Mouse (Mus musculus): ENCODE data around the gene Rbm5. TPM values are rescaled to one million over a fixed set of nuclear protein-coding genes. Genes with fewer than 3 reads are reported as not detected.

Gene Rbm5
- polyA plus RNA-seq (2014; fragmentation: Nextera tagmentation; extraction: Ambion mirVana) = 198 and 206 TPM in 2 replicates

DNA sequence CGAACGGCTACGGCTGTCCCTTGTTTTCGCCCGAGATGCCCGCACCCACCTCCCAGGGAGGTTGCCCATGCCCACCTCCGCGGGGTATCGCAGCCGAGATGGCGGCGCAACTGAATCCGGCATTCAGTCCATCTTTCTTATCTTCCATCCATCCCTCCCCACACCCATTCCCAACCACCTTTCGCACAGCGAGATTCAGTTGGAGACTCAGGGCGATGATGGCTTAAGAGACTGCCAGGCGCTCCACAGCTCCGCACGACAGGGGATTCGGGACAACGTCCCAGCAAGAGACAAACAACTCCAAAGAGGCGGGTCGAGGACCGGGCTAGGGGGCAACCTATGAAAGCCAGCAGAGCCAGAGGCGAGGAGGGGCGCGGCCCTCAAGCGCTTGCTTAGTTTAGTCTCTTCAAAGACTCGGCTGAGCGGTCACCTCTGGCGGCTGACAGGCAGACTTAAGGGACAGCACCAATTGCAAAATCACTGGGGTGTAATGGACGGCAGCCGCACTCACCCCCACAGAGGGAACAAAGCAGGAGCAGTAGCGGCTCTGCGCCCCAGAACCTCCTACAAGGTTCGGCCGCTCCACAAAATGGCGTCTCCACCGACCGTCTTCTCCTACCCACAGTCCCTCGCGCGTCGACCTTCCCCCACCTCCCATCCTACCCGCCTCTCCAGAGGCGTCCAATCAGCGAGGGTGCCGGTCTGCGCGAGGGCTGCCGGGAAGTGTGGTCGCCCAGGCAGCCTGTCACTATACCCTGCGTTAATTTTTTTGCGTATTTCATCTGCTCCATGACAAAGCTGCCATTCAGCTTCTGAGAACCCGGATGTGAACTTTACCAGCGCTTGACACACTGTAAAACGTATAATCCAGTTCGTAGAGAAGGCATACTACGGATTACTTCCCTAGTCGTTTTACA, at the start of gene Rbm5:
Gene Rbm5 (minus strand): TSS at position 623 of the 917 bp plus-strand sequence.
- no peaks in the 10 kb centered on the region for H3K27me3 ChIP-seq (ENCODE audit: control insufficient read depth, insufficient read depth, low read length)
- H3K4me1 ChIP-seq (replicated peaks; ENCODE audit: control insufficient read depth, insufficient read depth, low read length) = no peaks in the 10 kb centered on the region
- WGBS = under 1% methylated on average over 60 of the region's 60 CpGs
- H3K4me2 ChIP-seq (ENCODE audit: low read depth, low read length, severe bottlenecking) = peak within 1 kb of the TSS; percentile 57
- peak; percentile 100 for ATAC-seq (replicated peaks; ENCODE audit: low FRiP score)
- peak; percentile 96 for DNase-seq (ENCODE audit: low spot score)
- peak within 1 kb of the TSS; percentile 74 for H3K27ac ChIP-seq (ENCODE audit: low read depth, low read length)
- no peaks in the 10 kb centered on the region for H3K9me3 ChIP-seq (ENCODE audit: control insufficient read depth, low read length)
- peak within 1 kb of the TSS; percentile 98 for H3K9ac ChIP-seq (ENCODE audit: low read length)
- peak within 1 kb of the TSS; percentile 96 for H3K4me3 ChIP-seq (ENCODE audit: low read depth, low read length)
- H3K36me3 ChIP-seq (ENCODE audit: control insufficient read depth, insufficient read depth, low read length) = peaks cover 9% of the 10 kb centered on the region; the same call in 1 of the 2 replicates

- WGBS = 89% methylated on average over 1 of the region's 1 CpGs
- Histone ChIP-seq H3K36me3 (ENCODE audit: control insufficient read depth, insufficient read depth, low read length) (no peaks in the 10 kb centered on the region; the same call in 1 of the 2 replicates), H3K9me3 (ENCODE audit: control insufficient read depth, low read length) (no peaks in the 10 kb centered on the region), H3K9ac (ENCODE audit: low read length) (no peak overlapping the region), H3K4me2 (ENCODE audit: low read depth, low read length, severe bottlenecking) (no peak overlapping the region), H3K4me1 (replicated peaks; ENCODE audit: control insufficient read depth, insufficient read depth, low read length) (no peaks in the 10 kb centered on the region), H3K27me3 (ENCODE audit: control insufficient read depth, insufficient read depth, low read length) (no peaks in the 10 kb centered on the region), H3K27ac (ENCODE audit: low read depth, low read length) (no peak overlapping the region), H3K4me3 (ENCODE audit: low read depth, low read length) (no peak overlapping the region)
- DNase-seq (ENCODE audit: low spot score) (no peak), ATAC-seq (replicated peaks; ENCODE audit: low FRiP score) (no peak)
Observed at GRCm38 (mm10) chr9:107812132-107812531, 41.3 kb upstream of the Rbm5 start.

DNA sequence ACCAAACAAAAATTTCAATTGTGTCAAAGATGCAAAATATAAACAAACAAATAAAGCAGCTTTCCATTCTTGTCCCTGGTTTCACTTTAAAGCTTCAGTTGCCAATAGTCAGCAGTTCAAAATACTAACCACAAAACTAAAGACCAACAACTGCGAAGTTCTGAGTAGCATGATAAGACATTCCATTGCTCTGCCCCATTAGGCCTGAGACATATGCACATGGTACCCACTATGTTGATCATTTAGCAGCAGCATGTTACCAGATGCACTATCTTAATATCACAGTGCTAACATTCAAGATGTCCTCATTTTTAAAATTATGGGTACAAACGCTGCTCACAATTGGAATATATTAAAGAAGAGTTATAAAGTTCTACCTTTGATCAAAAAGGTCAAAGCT, 40.2 kb upstream of the Rbm5 start:
- WGBS = 93% methylated on average over 2 of the region's 2 CpGs
- no peak overlapping the region for H3K4me2 ChIP-seq (ENCODE audit: low read depth, low read length, severe bottlenecking)

GRCm38 (mm10) chr9:107791714-107792113, 20.9 kb upstream of the Rbm5 start:
- WGBS = 88% methylated on average over 6 of the region's 6 CpGs
- H3K4me1 ChIP-seq (replicated peaks; ENCODE audit: control insufficient read depth, insufficient read depth, low read length) = no peaks in the 10 kb centered on the region
- no peak overlapping the region for H3K9ac ChIP-seq (ENCODE audit: low read length)
- H3K27me3 ChIP-seq (ENCODE audit: control insufficient read depth, insufficient read depth, low read length) = no peaks in the 10 kb centered on the region
- ATAC-seq (replicated peaks; ENCODE audit: low FRiP score) (no peak), DNase-seq (ENCODE audit: low spot score) (no peak)
- H3K36me3 ChIP-seq (ENCODE audit: control insufficient read depth, insufficient read depth, low read length) = peaks cover 7% of the 10 kb centered on the region; the same call in 1 of the 2 replicates
- no peak overlapping the region for H3K4me2 ChIP-seq (ENCODE audit: low read depth, low read length, severe bottlenecking)
- no peak overlapping the region for H3K27ac ChIP-seq (ENCODE audit: low read depth, low read length)
- H3K4me3 ChIP-seq (ENCODE audit: low read depth, low read length) = no peak overlapping the region
- H3K9me3 ChIP-seq (ENCODE audit: control insufficient read depth, low read length) = no peaks in the 10 kb centered on the region

More for the DNA sequence above, 40.2 kb upstream of the Rbm5 start:
- Histone ChIP-seq H3K9me3 (ENCODE audit: control insufficient read depth, low read length) (no peaks in the 10 kb centered on the region), H3K4me1 (replicated peaks; ENCODE audit: control insufficient read depth, insufficient read depth, low read length) (no peaks in the 10 kb centered on the region), H3K36me3 (ENCODE audit: control insufficient read depth, insufficient read depth, low read length) (no peaks in the 10 kb centered on the region; the same call in 1 of the 2 replicates), H3K27me3 (ENCODE audit: control insufficient read depth, insufficient read depth, low read length) (no peaks in the 10 kb centered on the region), H3K27ac (ENCODE audit: low read depth, low read length) (no peak overlapping the region), H3K4me3 (ENCODE audit: low read depth, low read length) (no peak overlapping the region), H3K9ac (ENCODE audit: low read length) (no peak overlapping the region)
- DNase-seq (ENCODE audit: low spot score) (no peak), ATAC-seq (replicated peaks; ENCODE audit: low FRiP score) (no peak)

GRCm38 (mm10) chr9:107782536-107783203, 11.9 kb upstream of the Rbm5 start:
- H3K4me3 ChIP-seq (ENCODE audit: low read depth, low read length) = no peak overlapping the region
- H3K36me3 ChIP-seq (ENCODE audit: control insufficient read depth, insufficient read depth, low read length) = peaks cover 8% of the 10 kb centered on the region; the same call in 1 of the 2 replicates
- no peaks in the 10 kb centered on the region for H3K4me1 ChIP-seq (replicated peaks; ENCODE audit: control insufficient read depth, insufficient read depth, low read length)
- H3K27ac ChIP-seq (ENCODE audit: low read depth, low read length) = no peak overlapping the region
- ATAC-seq (replicated peaks; ENCODE audit: low FRiP score) = no peak
- no peaks in the 10 kb centered on the region for H3K27me3 ChIP-seq (ENCODE audit: control insufficient read depth, insufficient read depth, low read length)
- no peak overlapping the region for H3K4me2 ChIP-seq (ENCODE audit: low read depth, low read length, severe bottlenecking)
- no peak for DNase-seq (ENCODE audit: low spot score)
- H3K9me3 ChIP-seq (ENCODE audit: control insufficient read depth, low read length) = no peaks in the 10 kb centered on the region
- WGBS = 98% methylated on average over 11 of the region's 11 CpGs
- H3K9ac ChIP-seq (ENCODE audit: low read length) = no peak overlapping the region

GRCm38 (mm10) chr9:107776809-107777208, 6.0 kb upstream of the Rbm5 start:
- peaks cover 5% of the 10 kb centered on the region; the same call in 1 of the 2 replicates for H3K36me3 ChIP-seq (ENCODE audit: control insufficient read depth, insufficient read depth, low read length)
- H3K4me1 ChIP-seq (replicated peaks; ENCODE audit: control insufficient read depth, insufficient read depth, low read length) = no peaks in the 10 kb centered on the region
- H3K27ac ChIP-seq (ENCODE audit: low read depth, low read length) = no peak overlapping the region
- DNase-seq (ENCODE audit: low spot score) (no peak), ATAC-seq (replicated peaks; ENCODE audit: low FRiP score) (no peak)
- H3K9me3 ChIP-seq (ENCODE audit: control insufficient read depth, low read length) = no peaks in the 10 kb centered on the region
- no peak overlapping the region for H3K9ac ChIP-seq (ENCODE audit: low read length)
- H3K27me3 ChIP-seq (ENCODE audit: control insufficient read depth, insufficient read depth, low read length) = no peaks in the 10 kb centered on the region
- no peak overlapping the region for H3K4me3 ChIP-seq (ENCODE audit: low read depth, low read length)
- no peak overlapping the region for H3K4me2 ChIP-seq (ENCODE audit: low read depth, low read length, severe bottlenecking)

DNA sequence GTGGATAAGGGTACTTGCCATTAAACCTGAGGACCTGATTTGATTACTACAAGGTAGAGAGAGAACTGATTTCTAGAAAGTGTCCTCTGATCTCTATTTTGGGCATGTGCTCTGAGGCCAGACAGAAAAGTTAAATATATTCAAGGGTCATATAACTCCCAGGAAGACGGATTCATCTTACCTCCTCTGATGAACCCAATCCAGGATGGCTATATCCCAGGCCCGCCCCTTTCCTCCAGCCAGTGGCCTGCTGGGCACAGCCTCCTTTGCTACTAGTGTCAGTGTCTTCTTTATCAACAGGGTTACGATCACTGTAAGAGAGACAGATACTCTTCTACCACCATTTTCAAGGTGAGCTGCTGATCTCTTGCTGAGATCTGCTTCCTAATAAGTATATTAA, 3.6 kb upstream of the Rbm5 start:
- H3K4me3 ChIP-seq (ENCODE audit: low read depth, low read length) = no peak overlapping the region
- no peak for DNase-seq (ENCODE audit: low spot score)
- H3K4me1 ChIP-seq (replicated peaks; ENCODE audit: control insufficient read depth, insufficient read depth, low read length) = no peaks in the 10 kb centered on the region
- H3K36me3 ChIP-seq (ENCODE audit: control insufficient read depth, insufficient read depth, low read length) = peaks cover 2% of the 10 kb centered on the region; the same call in 1 of the 2 replicates
- H3K27ac ChIP-seq (ENCODE audit: low read depth, low read length) = no peak overlapping the region
- no peaks in the 10 kb centered on the region for H3K9me3 ChIP-seq (ENCODE audit: control insufficient read depth, low read length)
- no peak for ATAC-seq (replicated peaks; ENCODE audit: low FRiP score)
- 90% methylated on average over 3 of the region's 3 CpGs for WGBS
- H3K9ac ChIP-seq (ENCODE audit: low read length) = no peak overlapping the region
- no peaks in the 10 kb centered on the region for H3K27me3 ChIP-seq (ENCODE audit: control insufficient read depth, insufficient read depth, low read length)
- no peak overlapping the region for H3K4me2 ChIP-seq (ENCODE audit: low read depth, low read length, severe bottlenecking)

DNA sequence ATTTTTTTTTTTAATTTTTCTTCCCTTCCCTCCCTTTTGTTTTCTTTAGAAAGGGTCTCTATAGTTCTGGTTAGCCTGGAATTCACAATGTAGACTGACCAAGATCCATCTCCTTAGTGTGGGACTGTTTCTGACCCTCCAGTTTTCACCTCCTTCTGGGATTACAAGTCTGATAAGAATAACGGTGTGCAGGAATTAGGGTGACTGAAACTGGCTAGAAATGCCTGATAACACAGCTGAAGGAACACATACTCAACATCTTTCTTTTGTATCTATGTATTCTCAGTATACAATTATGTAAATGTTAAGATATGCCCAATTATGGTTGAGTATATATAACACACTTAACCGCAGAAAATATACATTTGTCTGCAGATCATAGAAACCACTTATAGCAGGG, 986 bp upstream of the Rbm5 start:
- no peaks in the 10 kb centered on the region for H3K9me3 ChIP-seq (ENCODE audit: control insufficient read depth, low read length)
- DNase-seq (ENCODE audit: low spot score) (no peak), ATAC-seq (replicated peaks; ENCODE audit: low FRiP score) (no peak)
- H3K4me2 ChIP-seq (ENCODE audit: low read depth, low read length, severe bottlenecking) = no peak overlapping the region
- H3K36me3 ChIP-seq (ENCODE audit: control insufficient read depth, insufficient read depth, low read length) = peaks cover 9% of the 10 kb centered on the region; the same call in 1 of the 2 replicates
- no peak overlapping the region for H3K27ac ChIP-seq (ENCODE audit: low read depth, low read length)
- no peaks in the 10 kb centered on the region for H3K4me1 ChIP-seq (replicated peaks; ENCODE audit: control insufficient read depth, insufficient read depth, low read length)
- no peak overlapping the region for H3K4me3 ChIP-seq (ENCODE audit: low read depth, low read length)
- H3K27me3 ChIP-seq (ENCODE audit: control insufficient read depth, insufficient read depth, low read length) = no peaks in the 10 kb centered on the region
- H3K9ac ChIP-seq (ENCODE audit: low read length) = no peak overlapping the region
- 81% methylated on average over 2 of the region's 2 CpGs for whole genome bisulfite sequencing

Data from forebrain, embryonic 11.5 days (tissue).